Mouse (Mus musculus) intestine, embryonic 16.5 days (tissue): ENCODE results near the gene Dcaf1. TPM values are rescaled to one million over a fixed set of nuclear protein-coding genes. Genes with fewer than 3 reads are reported as not detected.

Experiments used
- ATAC-seq: fragments of 200-750 bp; cut with Nextera tagmentation; 2 replicates; pipeline ENCODE4 v1.8.0; 2017; ENCODE audit warnings: moderate TSS enrichment, moderate library complexity
- H3K27ac ChIP-seq: fragments of 300-500 bp; sonication (generic); 2 replicates; pipeline ENCODE4 v1.5.1; 2014; ENCODE audit warnings: mild to moderate bottlenecking, low read length
- H3K27me3 ChIP-seq: fragments of 300-500 bp; sonication (generic); replicated peaks from 2 replicates; pipeline ENCODE4 v1.6.1; 2014; ENCODE audit warnings: low read length, control low read depth, mixed read lengths; ENCODE audit not compliant: control insufficient read depth, insufficient read depth
- H3K36me3 ChIP-seq: fragments of 300-500 bp; sonication (generic); 2 replicates; pipeline ENCODE4 v1.6.1; 2014; ENCODE audit warnings: low read length, control low read depth; ENCODE audit not compliant: control insufficient read depth, insufficient read depth
- H3K4me1 ChIP-seq: fragments of 300-500 bp; sonication (generic); 2 replicates; pipeline ENCODE4 v1.6.1; 2014; ENCODE audit warnings: low read length, control low read depth, mixed read lengths; ENCODE audit not compliant: control insufficient read depth, insufficient read depth
- H3K4me2 ChIP-seq: fragments of 300-500 bp; sonication (generic); 2 replicates; pipeline ENCODE4 v1.6.1; 2014; ENCODE audit warnings: low read depth, low read length, control low read depth
- H3K4me3 ChIP-seq: fragments of 300-500 bp; sonication (generic); 2 replicates; pipeline ENCODE4 v1.5.1; 2014; ENCODE audit warnings: mild to moderate bottlenecking, low read length
- H3K9ac ChIP-seq: fragments of 300-500 bp; sonication (generic); 2 replicates; pipeline ENCODE4 v1.6.1; 2014; ENCODE audit warnings: low read depth, low read length
- H3K9me3 ChIP-seq: fragments of 300-500 bp; sonication (generic); 2 replicates; pipeline ENCODE4 v1.6.1; 2016; ENCODE audit warnings: low read length, control low read depth; ENCODE audit not compliant: control insufficient read depth
- WGBS: fragments of 180-500 bp; shearing (Covaris S2); extraction: QIAGEN DNeasy Blood & Tissue Kit; methylation state at CpG from one replicate; pipeline ENCODE4 v1.1.7; 2014; 5-methylcytosine and 5-hydroxymethylcytosine counted together
- polyA plus RNA-seq: library from polyadenylated mRNA; unstranded; fragments of >200 nt; fragmentation: Nextera tagmentation; extraction: Ambion mirVana; gene quantifications from 2 replicates; pipeline ENCODE4 v1.2.1, GENCODE M21; 2015

Dcaf1 gene
- polyA plus RNA-seq, 1 experiment from 2014 or later = 18.2 TPM

GRCm38 (mm10) chr9:106789363-106789762 is 32.3 kb upstream of the Dcaf1 start:
- H3K4me2 ChIP-seq = peak overlapping the region; percentile 87
- H3K9ac ChIP-seq = peak overlapping the region; percentile 99
- peak overlapping the region; percentile 99 for H3K4me3 ChIP-seq
- H3K9me3 ChIP-seq = no peaks in the 10 kb centered on the region
- H3K36me3 ChIP-seq = no peaks in the 10 kb centered on the region
- ATAC-seq = peak; percentile 10; the same call in 1 of the 2 replicates
- peak overlapping the region; percentile 23; the same call in 1 of the 2 replicates for H3K27ac ChIP-seq
- WGBS = 15% methylated on average over 10 of the region's 10 CpGs
- H3K4me1 ChIP-seq = peaks cover 18% of the 10 kb centered on the region
- H3K27me3 ChIP-seq = no peaks in the 10 kb centered on the region

GRCm38 (mm10) chr9:106790831-106791230 is 30.8 kb upstream of the Dcaf1 start:
- ATAC-seq = peak; percentile 78
- 57% methylated on average over 6 of the region's 6 CpGs for WGBS
- Histone ChIP-seq H3K36me3 (no peaks in the 10 kb centered on the region), H3K4me2 (peak overlapping the region; percentile 38), H3K4me1 (peaks cover 15% of the 10 kb centered on the region), H3K27ac (no peak overlapping the region), H3K27me3 (no peaks in the 10 kb centered on the region), H3K4me3 (no peak overlapping the region), H3K9me3 (no peaks in the 10 kb centered on the region), H3K9ac (no peak overlapping the region)

DNA sequence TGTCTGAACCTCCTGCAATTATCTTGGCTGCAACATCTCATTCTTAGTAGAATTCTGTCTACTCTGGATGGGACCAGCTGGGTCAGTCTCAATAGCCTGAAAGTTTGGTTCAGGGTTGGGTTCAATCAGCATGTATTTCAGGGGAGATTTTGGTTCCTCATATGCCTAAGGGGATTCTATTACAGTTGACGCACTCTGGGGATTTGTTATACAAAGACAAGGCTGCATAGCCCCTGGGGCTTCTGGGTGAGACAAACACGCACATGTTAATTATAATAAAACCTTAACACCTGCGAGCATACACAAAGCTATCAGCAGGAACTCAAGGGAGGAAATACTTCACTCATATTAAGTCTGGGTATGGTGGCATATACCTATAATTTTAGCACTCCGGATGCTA is 15.2 kb upstream of the Dcaf1 start:
- no peak overlapping the region for H3K4me3 ChIP-seq
- WGBS = 77% methylated on average over 4 of the region's 4 CpGs
- ATAC-seq = no peak
- no peaks in the 10 kb centered on the region for H3K36me3 ChIP-seq
- H3K9me3 ChIP-seq = no peaks in the 10 kb centered on the region
- no peaks in the 10 kb centered on the region for H3K4me1 ChIP-seq
- H3K27me3 ChIP-seq = no peaks in the 10 kb centered on the region
- no peak overlapping the region for H3K27ac ChIP-seq
- H3K9ac ChIP-seq = no peak overlapping the region
- no peak overlapping the region for H3K4me2 ChIP-seq

GRCm38 (mm10) chr9:106818191-106818590 is 3.5 kb upstream of the Dcaf1 start:
- Histone ChIP-seq H3K4me2 (no peak overlapping the region), H3K27me3 (no peaks in the 10 kb centered on the region), H3K4me1 (no peaks in the 10 kb centered on the region), H3K27ac (no peak overlapping the region), H3K36me3 (no peaks in the 10 kb centered on the region), H3K9me3 (no peaks in the 10 kb centered on the region), H3K9ac (no peak overlapping the region), H3K4me3 (no peak overlapping the region)
- no peak for ATAC-seq
- 72% methylated on average over 6 of the region's 6 CpGs for whole genome bisulfite sequencing

DNA sequence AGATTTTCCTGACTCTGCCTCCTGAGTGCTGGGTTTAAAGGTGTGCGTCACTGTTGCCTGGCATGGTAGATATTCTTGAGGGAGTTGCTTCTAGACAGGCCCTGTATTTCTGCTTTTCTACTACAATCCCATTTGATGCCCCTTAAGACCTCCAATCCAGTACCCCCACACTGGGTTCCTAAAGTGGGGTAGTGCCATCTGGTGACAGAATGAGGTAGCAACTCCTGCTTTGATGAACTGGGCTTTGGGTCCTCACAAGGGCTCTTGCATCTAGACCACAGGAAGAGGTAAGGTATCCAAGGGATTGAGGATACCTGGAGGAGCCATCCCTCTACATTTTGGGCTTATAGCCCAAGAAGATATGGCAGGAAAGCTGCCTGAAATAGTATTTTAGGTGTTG is 2.5 kb upstream of the Dcaf1 start:
- no peaks in the 10 kb centered on the region for H3K36me3 ChIP-seq
- H3K9me3 ChIP-seq = no peaks in the 10 kb centered on the region
- H3K4me2 ChIP-seq = no peak overlapping the region
- no peaks in the 10 kb centered on the region for H3K27me3 ChIP-seq
- WGBS = 81% methylated on average over 1 of the region's 1 CpGs
- H3K9ac ChIP-seq = no peak overlapping the region
- no peak for ATAC-seq
- no peak overlapping the region for H3K27ac ChIP-seq
- H3K4me3 ChIP-seq = no peak overlapping the region
- no peaks in the 10 kb centered on the region for H3K4me1 ChIP-seq

DNA sequence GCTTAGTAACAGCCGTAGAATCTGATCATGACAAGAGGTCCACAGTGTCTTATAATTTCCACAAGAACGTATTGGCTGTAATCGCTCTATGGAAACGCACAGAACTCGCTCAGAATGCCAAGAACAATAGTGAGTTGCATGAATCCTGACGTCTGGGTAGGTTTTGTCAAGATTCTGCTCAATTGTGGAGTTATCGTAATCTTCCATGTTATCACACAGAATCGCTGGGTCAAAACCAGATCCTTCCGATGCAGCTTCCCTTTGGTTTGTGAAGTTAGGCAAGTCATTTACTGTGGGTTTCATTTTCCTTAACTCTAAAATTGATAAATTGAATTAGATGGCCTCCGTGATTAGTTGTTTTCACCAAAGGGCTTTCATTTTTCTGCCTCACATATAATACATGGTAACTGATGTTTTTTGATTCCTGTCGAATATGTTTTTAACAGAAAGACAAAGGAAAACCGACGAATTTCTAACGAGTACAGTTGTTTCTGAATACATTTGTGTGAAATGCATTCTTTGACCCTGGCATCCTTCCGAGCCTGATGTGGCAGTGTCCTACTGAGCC is 540 bp upstream of the Dcaf1 start:
- H3K27me3 ChIP-seq = no peaks in the 10 kb centered on the region
- peak overlapping the region; percentile 54 for H3K4me2 ChIP-seq
- no peak for ATAC-seq
- H3K9me3 ChIP-seq = no peaks in the 10 kb centered on the region
- H3K9ac ChIP-seq = peak overlapping the region; percentile 65
- no peaks in the 10 kb centered on the region for H3K36me3 ChIP-seq
- 0 out of 2 replicates have a peak overlapping the region, but pooled peaks have one; percentile 63 for H3K27ac ChIP-seq
- WGBS = 46% methylated on average over 15 of the region's 15 CpGs
- no peaks in the 10 kb centered on the region for H3K4me1 ChIP-seq
- peak overlapping the region; percentile 96 for H3K4me3 ChIP-seq

- Histone ChIP-seq H3K36me3 (no peaks in the 10 kb centered on the region), H3K4me2 (peak overlapping the region; percentile 46), H3K9me3 (no peaks in the 10 kb centered on the region), H3K4me1 (no peaks in the 10 kb centered on the region), H3K9ac (peak overlapping the region; percentile 92), H3K4me3 (peak overlapping the region; percentile 96), H3K27me3 (no peaks in the 10 kb centered on the region), H3K27ac (peak overlapping the region; percentile 94)
- WGBS = under 1% methylated on average over 32 of the region's 32 CpGs
- ATAC-seq = peak; percentile 86
These were observed 869 bp downstream of the Dcaf1 start for GRCm38 (mm10) chr9:106822381-106823104.

GRCm38 (mm10) chr9:106840569-106840968 is 18.9 kb downstream of the Dcaf1 start:
- Histone ChIP-seq H3K4me1 (no peaks in the 10 kb centered on the region), H3K4me2 (no peak overlapping the region), H3K27me3 (no peaks in the 10 kb centered on the region), H3K27ac (no peak overlapping the region), H3K9me3 (no peaks in the 10 kb centered on the region), H3K9ac (no peak overlapping the region), H3K36me3 (peaks cover 18% of the 10 kb centered on the region), H3K4me3 (no peak overlapping the region)
- ATAC-seq = no peak
- 94% methylated on average over 1 of the region's 1 CpGs for WGBS

- WGBS = 94% methylated on average over 6 of the region's 6 CpGs
- Histone ChIP-seq H3K9me3 (no peaks in the 10 kb centered on the region), H3K9ac (no peak overlapping the region), H3K4me2 (no peak overlapping the region), H3K4me3 (no peak overlapping the region), H3K36me3 (peaks cover 18% of the 10 kb centered on the region), H3K27ac (no peak overlapping the region), H3K27me3 (no peaks in the 10 kb centered on the region), H3K4me1 (no peaks in the 10 kb centered on the region)
- ATAC-seq = no peak
These were observed 21.1 kb downstream of the Dcaf1 start for GRCm38 (mm10) chr9:106842800-106843199.
